Mouse (Mus musculus) kidney, adult 2 months (tissue): Measurements from ENCODE around the gene Bsg.

Source experiments
- CTCF ChIP-seq: fragments of 200-500 bp; conservative IDR thresholded peaks from 2 replicates; pipeline ENCODE4 v1.5.1; 2011; ENCODE audit warnings: low read depth, mild to moderate bottlenecking, control low read depth, low read length, moderate library complexity, mixed read lengths; ENCODE audit not compliant: insufficient read depth, insufficient read length
- POLR2A ChIP-seq: fragments of 200-500 bp; IDR thresholded peaks from one replicate; pipeline ENCODE4 v1.6.1; 2011; ENCODE audit warnings: low read depth, low read length, control low read depth

GRCm38 (mm10) chr10:79723047-79723446, 18.8 kb downstream of the Bsg start:
- no peak for TF ChIP-seq POLR2A
- TF ChIP-seq CTCF, result no peak
